Mouse (Mus musculus) kidney, embryonic 15.5 days (tissue): ENCODE measurements around the gene Syne2. TPM values are rescaled to one million over a fixed set of nuclear protein-coding genes. Genes with fewer than 3 reads are reported as not detected.
A peak's percentile ranks its signal among the peaks of the same experiment; 100 is the strongest.
"Not testable (repeated sequence)": the region's sequence is repeated elsewhere in the genome, so short reads cannot be mapped to it uniquely, and the experiment has no call there.

ENCODE experiments used
- ATAC-seq: fragments of 200-750 bp; cut with Nextera tagmentation; replicated peaks from 2 replicates; pipeline ENCODE4 v1.8.0; 2017; ENCODE audit warnings: moderate TSS enrichment; ENCODE audit not compliant: low FRiP score
- H3K27ac ChIP-seq: fragments of 300-500 bp; sonication (generic); 2 replicates; pipeline ENCODE4 v1.5.1; 2015; ENCODE audit warnings: mild to moderate bottlenecking, inconsistent platforms
- H3K27me3 ChIP-seq: fragments of 300-500 bp; sonication (generic); 2 replicates; pipeline ENCODE4 v1.6.1; 2015; ENCODE audit warnings: inconsistent platforms
- H3K36me3 ChIP-seq: fragments of 300-500 bp; sonication (generic); 2 replicates; pipeline ENCODE4 v1.6.1; 2015; ENCODE audit warnings: inconsistent platforms
- H3K4me1 ChIP-seq: fragments of 300-500 bp; sonication (generic); 2 replicates; pipeline ENCODE4 v1.6.1; 2015; ENCODE audit warnings: inconsistent platforms
- H3K4me2 ChIP-seq: fragments of 300-500 bp; sonication (generic); 2 replicates; pipeline ENCODE4 v1.6.1; 2015; ENCODE audit warnings: moderate library complexity, mild to moderate bottlenecking, inconsistent platforms
- H3K4me3 ChIP-seq: fragments of 300-500 bp; sonication (generic); replicated peaks from 2 replicates; pipeline ENCODE4 v1.5.1; 2015; ENCODE audit warnings: mild to moderate bottlenecking, inconsistent platforms
- H3K9ac ChIP-seq: fragments of 300-500 bp; sonication (generic); 2 replicates; pipeline ENCODE4 v1.6.1; 2015; ENCODE audit warnings: mild to moderate bottlenecking, inconsistent platforms
- H3K9me3 ChIP-seq: fragments of 300-500 bp; sonication (generic); replicated peaks from 2 replicates; pipeline ENCODE4 v1.6.1; 2016; ENCODE audit warnings: inconsistent platforms
- WGBS: fragments of 180-500 bp; shearing (Covaris S2); methylation state at CpG from one replicate; pipeline ENCODE4 v1.1.7; 2015; ENCODE audit warnings: mixed read lengths; 5-methylcytosine and 5-hydroxymethylcytosine counted together
- microRNA-seq: library from miRNA; unstranded; fragments of <30 nt; microRNA quantifications from one replicate; pipeline ENCODE4, GENCODE M21; 2016
- polyA plus RNA-seq: library from polyadenylated mRNA; unstranded; fragments of >200 nt; fragmentation: Nextera tagmentation; extraction: Ambion mirVana; gene quantifications from 2 replicates; pipeline ENCODE4 v1.2.1, GENCODE M21; 2015

Syne2 gene
- polyA plus RNA-seq, 1 experiment from 2014 or later = 60.9 TPM

DNA sequence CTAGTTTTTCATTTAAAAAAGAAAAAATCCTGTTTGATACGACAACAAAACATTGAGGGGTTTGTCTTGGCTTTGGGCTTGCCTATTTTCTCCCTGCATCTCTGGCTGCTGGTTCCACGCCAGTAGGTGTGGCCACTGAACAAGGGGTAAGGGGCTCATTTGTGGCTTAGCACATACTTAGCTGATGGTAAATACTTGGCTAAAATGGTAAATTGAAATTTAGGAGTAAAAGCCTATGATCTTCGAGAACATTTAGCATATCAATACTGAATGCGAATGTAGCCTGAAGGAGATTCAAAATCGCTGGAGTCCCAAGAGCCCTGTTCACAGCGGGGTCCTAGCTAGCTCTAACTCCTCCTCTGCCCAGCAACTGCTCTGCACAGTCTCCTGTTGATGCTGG is 318.8 kb downstream of the Syne2 start:
- no peaks in the 10 kb centered on the region for H3K9me3 ChIP-seq
- WGBS = 49% methylated on average over 6 of the region's 6 CpGs
- no peaks in the 10 kb centered on the region for H3K27me3 ChIP-seq
- H3K9ac ChIP-seq = no peak overlapping the region
- no peaks in the 10 kb centered on the region for H3K4me1 ChIP-seq
- H3K4me3 ChIP-seq = no peak overlapping the region
- no peak overlapping the region for H3K4me2 ChIP-seq
- H3K36me3 ChIP-seq = no peaks in the 10 kb centered on the region
- no peak overlapping the region for H3K27ac ChIP-seq
- ATAC-seq = no peak

DNA sequence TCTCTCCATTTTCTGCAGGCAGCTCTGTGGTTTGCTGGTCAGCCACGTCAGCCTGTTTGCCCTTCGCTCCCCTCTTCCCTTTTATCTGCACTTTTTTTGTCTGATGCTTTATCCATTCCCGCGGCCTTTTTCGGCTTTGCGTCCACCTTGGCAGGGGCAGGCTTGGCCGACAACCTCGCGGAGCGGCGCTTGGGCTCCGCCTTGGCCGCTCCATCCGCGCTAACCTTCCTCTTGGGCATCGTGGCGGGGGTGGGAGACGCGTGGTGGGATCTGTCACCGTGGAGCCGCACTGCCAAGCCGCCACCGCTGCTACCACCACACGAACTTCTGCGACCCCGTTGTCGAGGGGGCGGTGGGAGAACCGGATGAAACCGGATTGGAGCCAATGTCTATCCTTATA is 334.5 kb downstream of the Syne2 start:
- ATAC-seq = not testable (repeated sequence)

More for the DNA sequence above, 334.5 kb downstream of the Syne2 start:
- not testable (repeated sequence) for H3K9me3 ChIP-seq, H3K27ac ChIP-seq, H3K36me3 ChIP-seq, H3K4me1 ChIP-seq
- WGBS = 12% methylated on average over 30 of the region's 30 CpGs
- H3K9ac ChIP-seq = 0 out of 2 replicates have a peak overlapping the region, but pooled peaks have one; percentile 5
- peak overlapping the region; percentile 65 for H3K4me2 ChIP-seq
- peak overlapping the region; percentile 36 for H3K4me3 ChIP-seq
- H3K27me3 ChIP-seq = peaks cover 16% of the 10 kb centered on the region

Small RNA genes lying within 50 kb of the gene (microRNA-seq; reads per million reads assigned to microRNA genes)
- gene Mir5101 = 1.8 reads per million, percentile 6 among the genes with 10 or more reads in this experiment

Other genes starting within 250 kb of the Syne2 start
- gene Ppp2r5e, start 221.9 kb upstream of the Syne2 start, polyA plus RNA-seq = 12.4 and 13.6 TPM in 2 replicates
- 13.2 and 15.4 TPM in 2 replicates for gene Wdr89, start 148.6 kb upstream of the Syne2 start, polyA plus RNA-seq
- 14.1 and 14.3 TPM in 2 replicates for gene Sgpp1, start 82.4 kb upstream of the Syne2 start, polyA plus RNA-seq